Mouse (Mus musculus) midbrain, embryonic 15.5 days (tissue): ENCODE results near the gene Fundc1. TPM values are rescaled to one million over a fixed set of nuclear protein-coding genes. Genes with fewer than 3 reads are reported as not detected.

ENCODE experiments used
- ATAC-seq: fragments of 200-750 bp; cut with Nextera tagmentation; replicated peaks from 2 replicates; pipeline ENCODE4 v1.8.0; 2017; ENCODE audit warnings: moderate TSS enrichment
- H3K27ac ChIP-seq: fragments of 300-500 bp; sonication (generic); 2 replicates; pipeline ENCODE4 v1.5.1; 2015; ENCODE audit warnings: mild to moderate bottlenecking, inconsistent platforms
- H3K27me3 ChIP-seq: fragments of 300-500 bp; sonication (generic); replicated peaks from 2 replicates; pipeline ENCODE4 v1.6.1; 2015; ENCODE audit warnings: inconsistent platforms
- H3K36me3 ChIP-seq: fragments of 300-500 bp; sonication (generic); replicated peaks from 2 replicates; pipeline ENCODE4 v1.6.1; 2015; ENCODE audit warnings: inconsistent platforms
- H3K4me1 ChIP-seq: fragments of 300-500 bp; sonication (generic); 2 replicates; pipeline ENCODE4 v1.6.1; 2015; ENCODE audit warnings: inconsistent platforms
- H3K4me2 ChIP-seq: fragments of 300-500 bp; sonication (generic); 2 replicates; pipeline ENCODE4 v1.6.1; 2015; ENCODE audit warnings: inconsistent platforms, mild to moderate bottlenecking, moderate library complexity
- H3K4me3 ChIP-seq: fragments of 300-500 bp; sonication (generic); 2 replicates; pipeline ENCODE4 v1.5.1; 2015; ENCODE audit warnings: mild to moderate bottlenecking, inconsistent platforms
- H3K9ac ChIP-seq: fragments of 300-500 bp; sonication (generic); 2 replicates; pipeline ENCODE4 v1.6.1; 2015; ENCODE audit warnings: mild to moderate bottlenecking, inconsistent platforms
- H3K9me3 ChIP-seq: fragments of 300-500 bp; sonication (generic); 2 replicates; pipeline ENCODE4 v1.6.1; 2016; ENCODE audit warnings: inconsistent platforms
- WGBS: fragments of 180-500 bp; shearing (Covaris S2); methylation state at CpG from one replicate; pipeline ENCODE4 v1.1.7; 2015; ENCODE audit warnings: mixed read lengths; 5-methylcytosine and 5-hydroxymethylcytosine counted together
- polyA plus RNA-seq: library from polyadenylated mRNA; unstranded; fragments of >200 nt; fragmentation: Nextera tagmentation; extraction: Ambion mirVana; gene quantifications from 2 replicates; pipeline ENCODE4 v1.2.1, GENCODE M21; 2015

Fundc1 gene
- polyA plus RNA-seq, 1 experiment from 2014 or later, result 58.9 TPM

GRCm38 (mm10) chrX:17547143-17547806 lies 24.9 kb downstream of the Fundc1 start:
- H3K27me3 ChIP-seq, result no peaks in the 10 kb centered on the region
- no peak overlapping the region for H3K4me3 ChIP-seq
- no peaks in the 10 kb centered on the region for H3K9me3 ChIP-seq
- peak overlapping the region; percentile 34; the same call in 1 of the 2 replicates for H3K27ac ChIP-seq
- 24% methylated on average over 6 of the region's 6 CpGs for WGBS
- H3K36me3 ChIP-seq, result no peaks in the 10 kb centered on the region
- peak; percentile 80 for ATAC-seq
- no peak overlapping the region for H3K4me2 ChIP-seq
- peaks cover 6% of the 10 kb centered on the region; the same call in 1 of the 2 replicates for H3K4me1 ChIP-seq
- no peak overlapping the region for H3K9ac ChIP-seq

- no peak overlapping the region for H3K4me2 ChIP-seq
- H3K27me3 ChIP-seq, result no peaks in the 10 kb centered on the region
- peaks cover 6% of the 10 kb centered on the region; the same call in 1 of the 2 replicates for H3K4me1 ChIP-seq
- WGBS, result 37% methylated on average over 2 of the region's 2 CpGs
- no peak for ATAC-seq
- H3K4me3 ChIP-seq, result no peak overlapping the region
- H3K36me3 ChIP-seq, result no peaks in the 10 kb centered on the region
- H3K27ac ChIP-seq, result no peak overlapping the region
- no peaks in the 10 kb centered on the region for H3K9me3 ChIP-seq
- no peak overlapping the region for H3K9ac ChIP-seq
These were observed 27.1 kb downstream of the Fundc1 start for GRCm38 (mm10) chrX:17544860-17545492.

GRCm38 (mm10) chrX:17537701-17538100 lies 34.4 kb downstream of the Fundc1 start:
- Histone ChIP-seq H3K4me2 (no peak overlapping the region), H3K4me3 (no peak overlapping the region), H3K9ac (no peak overlapping the region), H3K36me3 (no peaks in the 10 kb centered on the region), H3K9me3 (no peaks in the 10 kb centered on the region), H3K27me3 (no peaks in the 10 kb centered on the region), H3K4me1 (no peaks in the 10 kb centered on the region), H3K27ac (no peak overlapping the region)
- no peak for ATAC-seq
- 88% methylated on average over 4 of the region's 4 CpGs for WGBS

GRCm38 (mm10) chrX:17527008-17527407 lies 45.1 kb downstream of the Fundc1 start:
- 81% methylated on average over 2 of the region's 2 CpGs for WGBS
- no peak overlapping the region for H3K27ac ChIP-seq

GRCm38 (mm10) chrX:17521221-17521716 lies 50.9 kb downstream of the Fundc1 start:
- Histone ChIP-seq H3K4me3 (no peak overlapping the region), H3K9me3 (no peaks in the 10 kb centered on the region), H3K27me3 (no peaks in the 10 kb centered on the region), H3K27ac (no peak overlapping the region), H3K4me2 (no peak overlapping the region), H3K36me3 (no peaks in the 10 kb centered on the region), H3K4me1 (no peaks in the 10 kb centered on the region), H3K9ac (no peak overlapping the region)
- 10% methylated on average over 3 of the region's 3 CpGs for WGBS
- ATAC-seq, result peak; percentile 48; the same call in 1 of the 2 replicates

More at GRCm38 (mm10) chrX:17527008-17527407, 45.1 kb downstream of the Fundc1 start:
- Histone ChIP-seq H3K9ac (no peak overlapping the region), H3K4me1 (no peaks in the 10 kb centered on the region), H3K4me2 (no peak overlapping the region), H3K36me3 (no peaks in the 10 kb centered on the region), H3K27me3 (no peaks in the 10 kb centered on the region), H3K4me3 (no peak overlapping the region), H3K9me3 (no peaks in the 10 kb centered on the region)
- ATAC-seq, result no peak

GRCm38 (mm10) chrX:17520086-17520485 lies 52.0 kb downstream of the Fundc1 start:
- Histone ChIP-seq H3K4me3 (no peak overlapping the region), H3K36me3 (no peaks in the 10 kb centered on the region), H3K9me3 (no peaks in the 10 kb centered on the region), H3K9ac (no peak overlapping the region), H3K27me3 (no peaks in the 10 kb centered on the region), H3K27ac (no peak overlapping the region), H3K4me1 (no peaks in the 10 kb centered on the region), H3K4me2 (no peak overlapping the region)
- ATAC-seq, result no peak

GRCm38 (mm10) chrX:17514012-17514411 lies 58.1 kb downstream of the Fundc1 start:
- Histone ChIP-seq H3K4me3 (no peak overlapping the region), H3K4me1 (no peaks in the 10 kb centered on the region), H3K9me3 (no peaks in the 10 kb centered on the region), H3K27me3 (no peaks in the 10 kb centered on the region), H3K27ac (no peak overlapping the region), H3K36me3 (no peaks in the 10 kb centered on the region), H3K4me2 (no peak overlapping the region), H3K9ac (no peak overlapping the region)
- WGBS, result 59% methylated on average over 3 of the region's 3 CpGs
- no peak for ATAC-seq

- H3K4me1 ChIP-seq, result no peaks in the 10 kb centered on the region
- 58% methylated on average over 3 of the region's 3 CpGs for WGBS
- no peaks in the 10 kb centered on the region for H3K36me3 ChIP-seq
- no peaks in the 10 kb centered on the region for H3K9me3 ChIP-seq
- no peak overlapping the region for H3K27ac ChIP-seq
- H3K27me3 ChIP-seq, result no peaks in the 10 kb centered on the region
- no peak overlapping the region for H3K9ac ChIP-seq
- H3K4me3 ChIP-seq, result no peak overlapping the region
- no peak for ATAC-seq
- no peak overlapping the region for H3K4me2 ChIP-seq
These were observed 60.0 kb downstream of the Fundc1 start for GRCm38 (mm10) chrX:17512021-17512602.
